Mouse (Mus musculus) hindbrain, embryonic 11.5 days (tissue): ENCODE measurements around the gene Lrrc39. TPM values are rescaled to one million over a fixed set of nuclear protein-coding genes. Genes with fewer than 3 reads are reported as not detected.
A peak's percentile ranks its signal among the peaks of the same experiment; 100 is the strongest.

Source experiments
- ATAC-seq: fragments of 200-750 bp; cut with Nextera tagmentation; 2 replicates; pipeline ENCODE4 v1.8.0; 2017; ENCODE audit warnings: mild to moderate bottlenecking, moderate TSS enrichment, moderate library complexity; ENCODE audit not compliant: low FRiP score
- DNase-seq: peaks from one replicate; pipeline ENCODE4 v3.0.0-alpha.2; 2015; ENCODE audit warnings: low spot score
- H3K27ac ChIP-seq: fragments of 300-500 bp; sonication (generic); 2 replicates; pipeline ENCODE4 v1.5.1; 2014; ENCODE audit warnings: mild to moderate bottlenecking, low read depth, low read length
- H3K27me3 ChIP-seq: fragments of 300-500 bp; sonication (generic); 2 replicates; pipeline ENCODE4 v1.6.1; 2014; ENCODE audit warnings: mild to moderate bottlenecking, low read length, moderate library complexity, mixed read lengths; ENCODE audit not compliant: control insufficient read depth, insufficient read depth
- H3K36me3 ChIP-seq: fragments of 300-500 bp; sonication (generic); 2 replicates; pipeline ENCODE4 v1.6.1; 2014; ENCODE audit warnings: mild to moderate bottlenecking, low read length, moderate library complexity, mixed read lengths; ENCODE audit not compliant: control insufficient read depth, insufficient read depth
- H3K4me1 ChIP-seq: fragments of 300-500 bp; sonication (generic); replicated peaks from 2 replicates; pipeline ENCODE4 v1.6.1; 2014; ENCODE audit warnings: low read length, mixed read lengths; ENCODE audit not compliant: control insufficient read depth, insufficient read depth
- H3K4me2 ChIP-seq: fragments of 300-500 bp; sonication (generic); replicated peaks from 2 replicates; pipeline ENCODE4 v1.6.1; 2014; ENCODE audit warnings: mild to moderate bottlenecking, low read depth, low read length
- H3K4me3 ChIP-seq: fragments of 300-500 bp; sonication (generic); 2 replicates; pipeline ENCODE4 v1.5.1; 2014; ENCODE audit warnings: low read depth, low read length
- H3K9ac ChIP-seq: fragments of 300-500 bp; sonication (generic); 2 replicates; pipeline ENCODE4 v1.6.1; 2014; ENCODE audit warnings: low read depth, low read length
- H3K9me3 ChIP-seq: fragments of 300-500 bp; sonication (generic); 2 replicates; pipeline ENCODE4 v1.6.1; 2016; ENCODE audit warnings: low read length; ENCODE audit not compliant: control insufficient read depth
- WGBS: fragments of 180-500 bp; shearing (Covaris S2); extraction: QIAGEN DNeasy Blood & Tissue Kit; methylation state at CpG from one replicate; pipeline ENCODE4 v1.1.7; 2014; 5-methylcytosine and 5-hydroxymethylcytosine counted together
- polyA plus RNA-seq: library from polyadenylated mRNA; unstranded; fragments of >200 nt; fragmentation: Nextera tagmentation; extraction: Ambion mirVana; gene quantifications from 2 replicates; pipeline ENCODE4 v1.2.1, GENCODE M21; 2014

Gene Lrrc39
- polyA plus RNA-seq, 1 experiment from 2014 or later: 0.66 TPM

DNA sequence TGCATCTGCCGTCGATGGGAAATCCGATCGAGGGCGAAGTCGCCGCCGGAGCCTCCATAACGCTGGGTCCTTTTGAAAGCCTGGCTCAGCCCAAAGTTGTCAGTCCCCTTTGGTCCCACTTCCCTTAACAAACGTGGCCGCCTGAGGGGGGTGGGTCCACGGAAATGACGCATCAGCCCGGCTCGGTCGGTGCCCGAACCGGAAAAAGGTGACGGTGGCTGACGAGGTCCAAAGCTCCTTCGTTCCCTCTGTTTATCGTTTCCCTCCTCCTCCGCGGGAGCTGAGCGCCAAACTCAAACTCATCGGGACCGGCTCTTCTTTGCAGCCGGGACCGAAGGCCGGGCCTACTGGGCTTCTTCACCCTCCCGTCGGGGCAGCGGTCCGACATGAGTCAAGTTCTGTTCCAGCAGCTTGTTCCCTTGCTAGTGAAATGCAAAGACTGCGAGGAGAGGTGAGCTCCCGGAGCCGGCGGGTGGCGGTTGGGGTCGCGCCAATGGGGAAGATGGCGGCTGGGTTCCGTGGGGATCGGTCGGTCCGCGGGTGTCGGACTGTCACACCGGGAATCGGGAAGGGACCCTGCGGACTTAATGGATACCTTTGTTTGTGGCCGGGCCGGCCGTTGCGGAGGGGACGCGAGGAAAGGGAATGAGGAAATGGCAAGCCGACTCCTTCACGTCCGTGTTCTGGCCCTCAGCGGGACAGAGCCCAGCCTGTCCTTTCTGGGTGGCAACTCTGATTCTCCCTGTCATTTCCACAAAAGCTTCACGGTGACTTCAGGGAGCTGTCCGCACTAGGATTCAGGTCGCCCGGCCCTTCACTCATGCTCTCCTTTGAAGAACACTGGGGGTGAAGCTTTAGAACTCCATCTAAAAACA is 32.2 kb downstream of the Lrrc39 start, which contains the start of gene Sass6:
TSS of gene Sass6 (plus strand) at position 255 of the 875 bp plus-strand sequence.
- ATAC-seq (peak; percentile 98), DNase-seq (peak; percentile 98)
- no peaks in the 10 kb centered on the region for H3K9me3 ChIP-seq
- H3K9ac ChIP-seq: peak within 1 kb of the TSS; percentile 82
- H3K4me3 ChIP-seq: peak within 1 kb of the TSS; percentile 76
- H3K36me3 ChIP-seq: no peaks in the 10 kb centered on the region
- peak within 1 kb of the TSS; percentile 52 for H3K4me2 ChIP-seq
- no peaks in the 10 kb centered on the region for H3K27me3 ChIP-seq
- WGBS: under 1% methylated on average over 63 of the region's 65 CpGs
- peak within 1 kb of the TSS; percentile 67; the same call in 1 of the 2 replicates for H3K27ac ChIP-seq
- H3K4me1 ChIP-seq: no peaks in the 10 kb centered on the region

DNA sequence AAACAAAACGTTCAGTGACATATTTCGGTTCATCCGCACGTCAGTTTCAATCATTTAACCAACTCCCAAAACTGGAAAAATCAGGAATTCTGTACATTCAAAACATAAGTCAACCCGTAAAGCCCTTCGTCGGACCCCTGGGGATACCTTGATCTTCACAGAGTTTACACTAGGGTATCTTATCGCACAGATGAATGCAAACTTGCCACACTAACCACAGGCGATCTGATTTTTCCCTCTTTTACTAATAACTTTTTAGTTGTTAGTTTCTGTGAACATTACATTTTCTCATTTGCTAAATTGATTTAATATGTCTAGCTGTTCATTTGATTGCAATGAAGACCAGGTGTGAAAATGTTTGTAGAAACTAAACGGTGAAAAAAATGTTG is 32.8 kb downstream of the Lrrc39 start:
- peak overlapping the region; percentile 82 for H3K9ac ChIP-seq
- no peak overlapping the region for H3K27ac ChIP-seq
- peak overlapping the region; percentile 76 for H3K4me3 ChIP-seq
- peak overlapping the region; percentile 52 for H3K4me2 ChIP-seq
- H3K27me3 ChIP-seq: no peaks in the 10 kb centered on the region
- 11% methylated on average over 10 of the region's 10 CpGs for WGBS
- no peaks in the 10 kb centered on the region for H3K9me3 ChIP-seq
- ATAC-seq: no peak
- no peaks in the 10 kb centered on the region for H3K36me3 ChIP-seq
- DNase-seq: no peak
- H3K4me1 ChIP-seq: no peaks in the 10 kb centered on the region

DNA sequence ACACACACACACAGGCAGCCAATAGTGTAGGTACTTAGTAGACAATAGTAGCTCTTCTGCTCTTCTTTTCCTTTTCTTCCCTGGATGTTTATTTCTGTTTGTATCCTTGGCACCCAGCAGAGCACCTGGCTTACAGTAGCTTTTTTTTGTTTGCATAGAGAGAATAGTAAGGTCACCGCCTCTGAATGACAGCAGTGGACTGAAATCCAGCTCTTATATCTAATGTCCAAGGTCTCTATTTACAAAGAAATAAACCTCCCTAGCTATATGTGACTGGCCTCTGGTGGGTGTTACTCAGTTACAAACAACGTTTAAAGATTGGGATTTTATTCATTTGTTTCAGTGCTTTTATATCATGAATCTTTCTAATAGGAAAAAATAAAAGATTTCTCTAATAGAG is 36.9 kb downstream of the Lrrc39 start:
- no peak for DNase-seq
- 95% methylated on average over 2 of the region's 2 CpGs for WGBS
- Histone ChIP-seq H3K4me1 (no peaks in the 10 kb centered on the region), H3K27me3 (no peaks in the 10 kb centered on the region), H3K9me3 (no peaks in the 10 kb centered on the region), H3K4me2 (no peak overlapping the region), H3K36me3 (no peaks in the 10 kb centered on the region), H3K9ac (no peak overlapping the region), H3K4me3 (no peak overlapping the region), H3K27ac (no peak overlapping the region)
- ATAC-seq: no peak

DNA sequence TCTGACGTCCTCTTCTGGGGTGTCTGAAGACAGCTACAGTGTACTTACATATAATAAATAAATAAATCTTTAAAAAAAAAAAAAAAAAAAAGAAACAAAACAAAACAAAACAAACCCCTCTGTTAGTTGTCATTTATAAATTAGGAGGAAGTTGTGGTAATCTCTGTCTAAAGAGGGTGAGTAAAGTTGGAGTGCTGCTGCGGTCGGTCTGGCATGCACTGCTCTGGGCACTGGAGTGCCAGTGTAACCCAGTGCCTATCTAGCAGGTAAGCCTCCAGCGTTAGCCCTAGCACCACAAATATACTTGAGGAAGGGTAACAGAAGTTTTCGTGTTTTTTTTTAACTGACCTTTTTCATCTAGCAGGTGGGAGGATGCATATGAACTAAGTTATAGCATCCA is 38.2 kb downstream of the Lrrc39 start:
- DNase-seq: no peak
- no peaks in the 10 kb centered on the region for H3K9me3 ChIP-seq
- H3K4me2 ChIP-seq: no peak overlapping the region
- no peak overlapping the region for H3K9ac ChIP-seq
- ATAC-seq: no peak
- 92% methylated on average over 5 of the region's 5 CpGs for WGBS
- no peaks in the 10 kb centered on the region for H3K27me3 ChIP-seq
- H3K4me1 ChIP-seq: no peaks in the 10 kb centered on the region
- H3K27ac ChIP-seq: no peak overlapping the region
- H3K36me3 ChIP-seq: no peaks in the 10 kb centered on the region
- no peak overlapping the region for H3K4me3 ChIP-seq

DNA sequence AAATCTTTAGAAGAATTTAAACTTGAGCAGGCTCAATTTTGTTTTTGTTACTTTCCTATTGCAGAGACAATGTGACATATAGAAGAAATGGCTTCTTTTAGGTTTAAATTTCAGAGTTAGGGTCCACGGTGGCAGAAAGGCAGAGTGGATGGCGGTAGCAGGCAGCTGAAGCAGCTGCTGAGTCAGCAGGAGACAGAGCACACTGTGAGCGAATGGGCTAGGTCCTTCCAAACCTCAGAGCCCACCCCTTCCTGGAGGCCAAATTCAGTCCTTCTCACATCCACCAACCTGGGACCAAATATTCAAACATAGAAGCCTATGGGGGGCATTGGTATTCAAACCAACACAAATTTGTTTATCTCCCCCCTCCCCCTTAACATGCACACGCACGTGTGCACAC is 39.0 kb downstream of the Lrrc39 start:
- no peak for DNase-seq
- Histone ChIP-seq H3K4me1 (no peaks in the 10 kb centered on the region), H3K36me3 (no peaks in the 10 kb centered on the region), H3K4me2 (no peak overlapping the region), H3K27me3 (no peaks in the 10 kb centered on the region), H3K9me3 (no peaks in the 10 kb centered on the region), H3K4me3 (no peak overlapping the region), H3K9ac (no peak overlapping the region), H3K27ac (no peak overlapping the region)
- WGBS: 86% methylated on average over 5 of the region's 5 CpGs
- no peak for ATAC-seq

DNA sequence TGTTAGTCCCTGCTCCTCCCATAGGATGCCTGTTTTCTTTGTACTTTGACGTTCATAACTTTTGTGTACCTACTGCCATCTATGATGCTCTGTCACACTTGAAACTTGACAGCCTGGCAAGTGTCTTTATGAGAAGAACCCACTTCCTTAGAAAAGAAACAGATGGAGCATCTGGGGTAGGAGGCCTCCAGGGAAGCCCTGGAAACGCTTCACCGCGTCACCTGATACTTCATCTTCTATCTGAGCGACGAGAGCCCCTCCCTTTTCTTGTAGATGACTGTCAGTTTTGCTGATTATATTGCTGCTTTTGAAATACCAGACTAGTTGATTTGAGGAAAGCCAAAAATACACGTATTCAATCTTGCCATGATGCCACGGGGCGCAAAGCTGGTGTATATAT is 41.8 kb downstream of the Lrrc39 start:
- H3K4me2 ChIP-seq: no peak overlapping the region
- no peak overlapping the region for H3K9ac ChIP-seq
- no peaks in the 10 kb centered on the region for H3K27me3 ChIP-seq
- H3K4me3 ChIP-seq: no peak overlapping the region
- H3K4me1 ChIP-seq: no peaks in the 10 kb centered on the region
- H3K9me3 ChIP-seq: no peaks in the 10 kb centered on the region
- DNase-seq (no peak), ATAC-seq (no peak)
- no peaks in the 10 kb centered on the region for H3K36me3 ChIP-seq
- WGBS: 84% methylated on average over 9 of the region's 9 CpGs
- H3K27ac ChIP-seq: no peak overlapping the region

DNA sequence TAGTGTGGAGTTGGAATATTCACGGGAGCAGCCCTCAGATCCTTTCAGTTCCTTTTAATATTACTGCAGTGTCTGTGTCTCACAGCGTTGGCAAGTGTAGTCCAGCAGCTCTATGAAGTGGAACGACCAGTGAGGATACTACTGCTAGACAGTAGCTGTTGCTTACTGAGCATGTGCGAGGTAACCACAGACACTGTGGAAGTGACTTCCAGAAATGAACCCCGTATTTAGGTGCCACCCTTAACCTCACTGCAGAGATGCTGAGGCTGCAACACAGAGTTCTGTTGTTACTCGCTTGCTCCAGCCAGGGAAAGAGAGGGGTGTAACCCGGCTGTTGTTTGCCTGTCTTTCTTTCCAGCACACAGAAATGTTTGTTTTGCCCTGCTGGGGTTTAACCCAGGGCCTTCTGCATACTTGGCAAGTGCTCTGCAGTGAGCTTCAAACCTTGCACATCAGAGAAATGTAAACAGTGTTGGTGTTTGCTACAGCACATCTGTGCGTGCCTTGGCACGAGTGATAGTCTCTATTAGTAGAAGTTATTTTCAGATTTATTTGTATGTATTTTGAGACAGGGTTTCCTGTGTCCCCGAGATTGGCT is 51.6 kb downstream of the Lrrc39 start, which contains the start of gene Trmt13:
TSS of gene Trmt13 (minus strand) at position 293 of the 598 bp plus-strand sequence.
- Histone ChIP-seq H3K27ac (no peak within 1 kb of the TSS), H3K9ac (no peak within 1 kb of the TSS), H3K4me3 (no peak within 1 kb of the TSS), H3K27me3 (no peaks in the 10 kb centered on the region), H3K36me3 (peaks cover 13% of the 10 kb centered on the region; the same call in 1 of the 2 replicates), H3K4me1 (no peaks in the 10 kb centered on the region), H3K9me3 (no peaks in the 10 kb centered on the region), H3K4me2 (no peak within 1 kb of the TSS)
- 79% methylated on average over 10 of the region's 10 CpGs for WGBS
- DNase-seq (no peak), ATAC-seq (no peak)

DNA sequence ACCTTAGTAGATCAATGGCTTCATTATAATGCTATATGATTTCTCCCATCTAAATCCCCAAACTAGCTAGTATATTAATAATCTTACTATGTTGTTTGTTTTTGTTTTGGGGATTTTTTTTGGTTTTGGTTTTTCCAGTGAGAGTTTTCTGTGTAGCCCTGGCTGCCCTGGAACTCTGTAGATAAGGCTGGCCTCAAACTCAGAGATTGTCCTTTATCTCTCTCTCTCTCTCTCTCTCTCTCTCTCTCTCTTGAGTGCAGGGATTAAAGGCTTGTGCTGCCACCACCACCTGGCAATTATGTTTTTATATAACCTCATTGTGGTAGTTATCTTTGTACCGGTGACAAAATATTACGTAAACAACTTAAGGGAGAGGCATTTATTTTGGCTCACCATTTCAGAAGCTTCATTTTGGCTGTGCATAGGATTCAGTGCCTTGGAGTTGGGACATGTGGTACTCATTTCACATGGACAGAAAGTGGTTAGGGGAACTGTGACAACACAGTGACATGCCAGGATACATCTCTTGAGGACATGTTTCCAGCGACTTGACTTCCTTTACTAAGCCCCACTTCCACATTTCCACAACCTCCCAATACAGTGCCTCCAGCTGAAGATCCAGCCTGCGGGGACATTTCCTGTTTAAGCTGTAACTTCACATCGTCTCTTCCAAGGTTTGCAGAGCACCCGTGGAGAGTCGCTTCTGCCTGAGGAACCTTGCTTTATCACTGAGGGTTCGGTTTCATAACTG is 52.7 kb downstream of the Lrrc39 start:
- Histone ChIP-seq H3K4me3 (no peak overlapping the region), H3K27ac (no peak overlapping the region), H3K27me3 (no peaks in the 10 kb centered on the region), H3K9ac (no peak overlapping the region), H3K9me3 (no peaks in the 10 kb centered on the region), H3K4me2 (no peak overlapping the region), H3K36me3 (peaks cover 12% of the 10 kb centered on the region; the same call in 1 of the 2 replicates), H3K4me1 (no peaks in the 10 kb centered on the region)
- no peak for DNase-seq
- ATAC-seq: no peak
- 91% methylated on average over 8 of the region's 8 CpGs for WGBS
